Mouse (Mus musculus): ENCODE data around the gene Ascc1.

The Ascc1 gene

DNA sequence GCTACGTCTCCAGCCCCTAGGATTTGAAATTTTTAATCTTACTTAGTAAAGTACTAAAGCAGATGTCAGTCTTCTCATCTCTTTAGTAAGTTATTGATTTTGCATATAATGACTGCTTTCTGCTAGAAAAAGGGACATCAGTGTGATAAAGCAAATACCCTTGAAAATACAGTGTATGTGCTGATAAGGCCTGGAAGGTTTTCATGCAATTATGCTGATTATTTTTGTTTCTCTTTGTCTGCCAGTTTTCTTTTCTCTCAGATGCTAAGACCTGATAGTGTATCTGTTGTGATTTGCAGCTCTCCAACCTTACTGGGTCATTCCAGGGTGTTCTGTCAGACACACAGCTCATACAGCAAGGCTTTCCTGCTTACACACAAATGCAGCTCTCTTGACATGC, 72.6 kb downstream of the Ascc1 start:
- CTCF ChIA-PET, result interaction anchor here (0.6 to 0.7 kb wide), 2 partner anchors 135 to 597 kb away, joined by 4 to 5 read pairs; no protein-coding TSS in a partner anchor

DNA sequence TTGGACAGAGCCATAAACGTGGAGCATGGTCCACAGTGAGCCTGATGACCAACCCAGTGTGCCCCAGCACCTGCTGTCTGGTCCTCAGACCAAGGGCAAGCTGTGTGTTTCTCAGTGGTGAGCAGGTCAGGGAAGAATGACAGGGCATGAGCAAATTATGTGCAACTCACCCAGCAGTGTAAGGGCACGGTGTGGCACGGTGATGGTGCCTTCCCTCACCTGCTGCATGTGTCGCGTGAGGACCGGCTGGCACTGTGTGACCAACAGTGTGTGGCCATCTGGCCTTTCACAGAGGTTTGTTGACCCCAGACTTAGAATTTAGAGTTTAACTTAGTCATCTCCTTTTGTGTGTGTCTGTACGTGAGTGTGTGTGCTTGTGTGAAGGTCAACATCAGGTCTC, 74.6 kb downstream of the Ascc1 start:
- CTCF ChIA-PET, result no interaction called here

DNA sequence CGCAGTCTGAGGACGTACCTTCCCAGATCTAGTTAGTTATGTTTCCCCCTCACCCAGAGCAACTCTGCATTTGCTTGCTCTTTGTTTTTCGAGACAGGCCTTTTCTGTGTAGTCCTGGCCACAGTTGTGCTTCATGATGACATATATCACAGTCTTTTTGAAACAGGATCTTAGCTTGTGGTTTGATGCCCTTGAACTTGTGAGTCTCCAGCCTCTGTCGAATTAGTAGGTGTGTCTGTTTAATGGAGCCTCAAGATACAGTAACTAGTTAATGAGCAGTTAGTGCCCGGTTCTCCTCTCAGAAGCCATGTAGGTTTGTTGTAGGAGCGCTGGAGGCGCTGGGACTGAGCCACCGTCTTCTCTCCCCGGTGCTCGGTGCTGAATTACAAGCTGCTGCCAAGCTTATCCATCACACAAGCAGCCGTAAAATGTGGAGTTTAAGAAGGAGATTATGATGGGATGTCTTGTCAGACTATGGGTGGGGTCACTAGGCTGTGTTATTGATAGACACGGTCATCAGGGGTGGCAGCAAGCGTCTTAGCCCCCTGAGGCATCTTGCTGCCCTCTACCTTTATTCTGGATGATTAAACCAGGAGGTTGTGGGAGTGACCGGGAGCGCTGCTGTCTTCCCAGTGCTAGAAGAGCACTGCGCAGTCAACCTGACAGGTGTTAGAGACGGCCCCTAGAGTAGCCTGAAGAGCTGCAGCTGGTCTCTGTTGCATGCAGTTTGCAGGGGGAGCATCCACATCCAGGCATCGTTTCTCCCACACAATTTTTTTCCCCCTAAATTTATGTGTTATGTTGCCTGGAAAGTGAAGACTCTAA, 75.3 kb downstream of the Ascc1 start:
- CTCF ChIA-PET, result no interaction called here

DNA sequence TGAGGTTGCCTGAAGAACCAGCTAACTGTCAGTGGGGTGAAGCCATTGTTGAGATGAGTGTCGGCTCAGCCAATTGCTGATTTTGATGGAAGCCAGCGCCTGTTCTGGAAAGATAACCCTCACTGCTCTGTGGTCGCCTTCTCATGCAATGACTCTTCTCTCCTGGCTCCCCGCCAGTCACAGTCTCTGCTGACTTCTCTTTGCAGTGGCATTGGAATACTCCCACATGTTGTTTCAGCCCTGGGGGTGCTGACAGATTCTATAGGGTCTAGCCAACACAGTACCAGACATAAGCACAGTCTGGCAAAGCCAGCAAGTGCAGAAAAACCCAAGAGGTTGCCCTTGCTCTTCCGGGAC, 75.9 kb downstream of the Ascc1 start:
- CTCF ChIA-PET, result no interaction called here

DNA sequence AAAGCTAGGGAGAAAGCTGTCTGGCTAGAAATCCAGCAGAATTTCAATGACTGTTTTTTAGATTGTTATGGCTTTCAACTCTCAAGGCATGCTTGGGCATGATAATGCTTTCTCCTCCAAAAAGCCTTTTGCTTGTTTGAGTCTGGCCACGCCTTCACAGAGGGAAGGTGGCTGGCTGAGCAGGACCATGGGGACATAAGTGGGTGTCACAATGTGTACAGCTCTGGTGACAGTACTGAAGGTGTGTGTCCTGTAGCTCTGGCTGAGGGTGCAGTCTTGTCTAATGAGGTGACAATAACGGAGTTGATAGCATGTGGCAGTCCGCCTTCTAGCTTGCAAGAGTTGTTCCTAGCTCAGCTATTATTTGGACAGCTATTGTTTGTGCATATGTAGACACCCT, 77.6 kb downstream of the Ascc1 start:
- CTCF ChIA-PET, result no interaction called here

DNA sequence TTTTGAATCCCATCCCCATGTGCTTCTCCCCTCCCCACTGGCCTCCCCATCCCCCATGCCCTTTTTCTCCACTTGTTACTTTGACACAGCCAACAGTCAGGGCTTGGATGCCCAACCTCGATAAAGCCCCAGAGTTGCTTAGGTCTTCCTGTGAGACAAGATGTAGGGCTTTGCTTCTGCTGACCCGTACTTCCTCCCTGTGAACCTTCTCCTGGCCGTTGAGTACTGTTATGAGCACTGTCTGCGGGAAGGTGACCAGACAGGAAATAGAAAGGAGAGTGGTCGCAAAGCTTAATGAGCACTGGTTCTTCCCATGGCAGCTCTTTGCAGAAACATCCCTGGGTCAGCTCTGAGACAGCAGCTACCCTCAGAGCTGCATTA, 78.0 kb downstream of the Ascc1 start:
- CTCF ChIA-PET, result interaction anchor here (0.9 kb wide), 1 partner anchor 10 kb away, joined by 5 read pairs; no protein-coding TSS in a partner anchor

DNA sequence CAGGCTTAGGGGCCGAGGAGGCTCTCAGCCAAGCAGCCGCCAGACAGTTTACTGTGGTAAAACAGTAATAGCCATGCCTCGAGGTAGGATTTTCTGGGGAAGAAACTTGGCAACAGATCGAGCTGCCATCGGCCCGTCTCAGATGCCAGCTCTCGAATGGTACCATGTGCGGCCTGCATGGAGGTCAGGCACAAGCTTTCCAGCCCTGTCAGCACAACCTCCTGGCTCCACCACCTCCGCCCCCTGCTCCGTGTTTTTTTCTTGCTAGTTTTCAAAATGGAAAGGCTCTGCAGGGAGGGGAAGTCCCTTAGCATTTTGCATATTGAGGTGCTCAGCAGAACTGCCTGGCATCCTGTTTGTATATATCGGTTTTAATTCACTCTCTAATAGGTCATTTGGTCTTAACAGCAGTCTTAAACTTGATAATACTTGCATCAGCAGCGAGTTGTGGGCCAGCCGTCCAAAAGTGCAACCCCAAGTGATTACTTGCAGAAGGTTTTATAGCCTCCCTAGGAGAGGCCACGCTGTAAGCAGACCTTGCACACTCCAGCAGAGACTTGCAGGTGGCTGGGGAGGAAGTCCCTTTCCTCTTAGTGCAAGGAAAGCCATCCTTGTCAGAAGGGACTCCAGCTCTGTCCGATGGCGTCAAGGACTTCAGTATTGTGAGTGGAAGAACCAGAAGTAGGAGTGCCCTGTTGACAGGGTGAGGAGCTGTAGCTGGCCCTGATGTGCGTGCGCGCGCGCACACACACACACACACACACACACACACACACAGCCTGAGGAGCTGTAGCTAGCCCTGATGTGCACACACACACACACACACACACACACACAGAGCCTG, 78.6 kb downstream of the Ascc1 start:
- CTCF ChIA-PET, result interaction anchor here (0.8 to 0.9 kb wide), 2 partner anchors 10 to 15 kb away, joined by 3 to 5 read pairs; no protein-coding TSS in a partner anchor

DNA sequence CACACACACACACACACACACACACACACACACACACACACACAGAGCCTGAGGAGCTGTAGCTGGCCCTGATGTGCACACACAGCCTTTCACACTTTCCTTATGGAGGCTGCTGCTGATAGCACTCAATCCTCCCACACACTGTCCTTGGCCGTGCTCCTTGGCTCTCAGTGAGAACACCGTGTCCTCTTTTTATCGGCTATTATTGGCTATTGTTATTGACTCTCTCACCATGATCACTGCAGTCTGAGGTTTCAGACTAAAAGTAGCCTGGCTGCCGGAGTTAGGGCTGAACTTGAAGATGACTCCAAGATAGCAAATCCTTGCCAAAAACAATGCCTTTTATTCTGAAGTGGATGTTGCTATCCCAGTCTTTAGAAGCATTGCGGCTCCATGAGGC, 79.3 kb downstream of the Ascc1 start:
- CTCF ChIA-PET, result interaction anchor here (0.6 to 0.8 kb wide), 2 partner anchors 16 to 137 kb away, joined by 3 read pairs; partner anchors contain the start of gene Chst3

DNA sequence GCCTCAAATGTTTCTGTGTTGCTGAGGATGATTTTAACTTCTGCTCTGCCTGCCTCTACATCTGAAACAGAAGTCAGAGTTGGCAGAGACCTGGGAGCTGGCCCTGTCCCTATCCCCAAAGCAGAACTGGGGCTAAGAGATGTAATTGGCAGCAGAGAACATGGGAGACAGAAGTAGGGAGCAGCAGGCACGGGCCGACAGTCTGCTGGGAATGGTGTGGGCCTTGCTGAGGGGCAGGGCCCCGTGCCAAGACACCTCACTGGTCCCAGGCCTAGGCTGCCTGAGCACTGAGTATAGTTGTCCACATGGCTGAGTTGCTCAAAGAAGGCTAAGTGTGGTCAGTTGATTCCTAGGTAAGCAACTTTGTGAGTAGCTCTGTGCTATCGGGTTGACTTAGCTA, 81.5 kb downstream of the Ascc1 start:
- CTCF ChIA-PET, result interaction anchor here (0.7 kb wide), 1 partner anchor 17 kb away, joined by 3 read pairs; no protein-coding TSS in a partner anchor

DNA sequence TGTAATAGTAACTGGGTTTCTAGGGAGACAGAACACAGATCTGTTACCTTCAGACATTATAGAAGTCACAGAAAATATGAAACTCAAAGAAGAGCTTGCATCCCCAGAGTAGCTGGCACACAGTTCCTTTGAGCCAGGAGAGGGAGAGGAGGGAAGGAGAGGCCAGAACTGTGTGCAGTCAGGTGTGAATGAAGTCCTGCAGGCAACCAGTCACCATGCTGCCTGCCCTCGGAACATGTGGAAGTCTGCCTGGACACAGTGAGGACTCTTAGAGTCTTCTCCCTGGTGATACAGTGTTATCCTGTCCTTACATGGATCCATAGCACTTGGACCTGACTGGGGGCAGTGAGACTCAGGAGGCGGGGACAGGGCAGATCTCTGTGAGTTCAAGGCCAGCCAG, 89.7 kb downstream of the Ascc1 start:
- CTCF ChIA-PET, result no interaction called here

DNA sequence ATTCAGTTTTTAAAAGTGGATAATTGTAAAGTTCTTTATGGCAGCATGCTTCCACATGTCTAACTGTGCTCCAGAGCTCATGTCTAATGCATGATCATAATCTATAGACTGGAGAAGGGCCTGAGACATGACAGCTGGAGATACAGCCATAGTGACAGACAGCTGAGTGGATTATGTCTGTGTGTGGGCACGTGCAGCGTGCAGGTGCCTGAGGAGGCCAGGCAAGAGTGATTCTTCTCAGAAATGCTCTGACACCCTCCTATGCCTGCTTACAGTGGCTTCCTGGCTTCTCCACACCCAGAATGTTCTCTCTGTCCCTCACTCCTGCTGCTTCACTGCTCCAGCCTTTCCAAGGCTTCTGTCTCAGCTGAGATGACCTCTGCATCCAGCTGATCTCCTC, 91.1 kb downstream of the Ascc1 start:
- CTCF ChIA-PET, result no interaction called here

DNA sequence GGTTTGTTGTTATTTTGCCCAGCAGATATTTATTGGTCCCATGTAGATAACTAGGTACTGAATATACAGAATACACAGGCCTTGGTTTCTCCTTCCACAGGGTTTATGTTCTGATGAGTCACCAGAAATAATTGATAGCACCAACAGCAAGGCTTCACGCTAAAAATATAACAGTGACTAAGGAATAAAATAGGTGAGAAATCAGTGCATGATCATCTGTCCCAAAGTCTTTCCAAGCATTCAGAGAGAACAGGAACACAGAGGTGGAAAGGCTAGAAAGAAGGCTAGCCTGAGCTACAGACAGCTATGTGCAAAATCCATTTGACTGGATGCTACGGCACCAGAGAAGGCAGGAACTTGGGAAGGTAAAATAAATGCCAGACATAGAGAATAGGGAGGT, 93.0 kb downstream of the Ascc1 start:
- CTCF ChIA-PET, result no interaction called here

DNA sequence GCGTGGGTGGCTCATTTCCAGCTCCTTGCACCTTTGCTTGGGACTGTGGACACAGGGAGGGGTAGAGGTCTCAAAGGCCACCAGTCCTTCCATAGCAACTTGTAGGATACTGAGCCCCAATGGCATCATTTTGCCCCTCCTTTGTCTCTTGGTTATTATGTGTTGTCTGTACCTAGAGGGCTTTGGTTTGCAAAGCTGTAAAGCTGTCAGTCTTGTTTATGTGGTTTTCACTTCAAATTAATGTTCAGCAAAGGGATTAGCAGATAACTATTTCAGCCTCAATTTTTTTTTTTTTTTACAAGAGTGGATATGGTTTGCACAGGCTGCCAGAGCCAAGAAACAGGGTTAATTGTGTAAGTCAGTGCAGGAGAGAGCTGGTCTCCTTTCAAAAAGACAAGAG, 93.7 kb downstream of the Ascc1 start:
- CTCF ChIA-PET, result no interaction called here

DNA sequence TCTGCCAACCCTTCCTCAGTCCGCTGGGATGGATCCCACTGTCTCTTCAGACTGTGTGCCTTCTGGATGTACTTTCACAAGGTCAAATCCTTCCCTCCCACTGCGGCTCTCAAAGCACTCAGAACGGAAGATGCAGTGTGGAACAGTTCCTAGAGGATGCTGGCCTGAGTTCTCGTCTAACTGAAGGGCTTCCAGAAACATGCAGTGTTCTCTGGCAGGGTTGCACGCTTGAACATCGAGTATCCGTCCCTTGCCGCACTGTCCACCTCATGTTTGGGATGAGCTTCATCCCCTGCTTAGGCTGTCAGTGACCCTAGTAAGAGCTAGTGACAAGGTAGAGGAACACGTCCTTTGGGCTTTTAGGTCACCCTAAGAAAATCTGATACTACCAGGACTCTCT, 94.5 kb downstream of the Ascc1 start:
- CTCF ChIA-PET, result no interaction called here

DNA sequence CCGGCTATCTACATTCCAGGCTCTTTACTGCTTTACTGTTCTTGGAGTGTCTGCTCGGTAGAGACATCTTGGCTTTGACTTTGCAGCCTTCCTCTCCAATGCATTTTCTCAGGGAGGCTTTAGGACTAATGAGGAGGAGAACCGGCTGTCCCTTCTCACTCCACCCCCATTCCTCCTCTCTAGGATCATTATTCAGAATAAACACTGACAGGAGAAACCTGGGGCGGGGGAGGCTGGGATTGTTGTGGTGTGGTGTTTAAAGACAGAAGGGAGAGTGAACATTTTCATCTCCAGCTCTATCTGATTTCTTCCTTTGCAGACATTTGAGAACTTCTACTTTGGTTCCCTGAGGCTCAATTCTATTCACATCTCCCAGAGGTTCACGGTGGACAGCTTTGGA, 95.2 kb downstream of the Ascc1 start:
- CTCF ChIA-PET, result no interaction called here

DNA sequence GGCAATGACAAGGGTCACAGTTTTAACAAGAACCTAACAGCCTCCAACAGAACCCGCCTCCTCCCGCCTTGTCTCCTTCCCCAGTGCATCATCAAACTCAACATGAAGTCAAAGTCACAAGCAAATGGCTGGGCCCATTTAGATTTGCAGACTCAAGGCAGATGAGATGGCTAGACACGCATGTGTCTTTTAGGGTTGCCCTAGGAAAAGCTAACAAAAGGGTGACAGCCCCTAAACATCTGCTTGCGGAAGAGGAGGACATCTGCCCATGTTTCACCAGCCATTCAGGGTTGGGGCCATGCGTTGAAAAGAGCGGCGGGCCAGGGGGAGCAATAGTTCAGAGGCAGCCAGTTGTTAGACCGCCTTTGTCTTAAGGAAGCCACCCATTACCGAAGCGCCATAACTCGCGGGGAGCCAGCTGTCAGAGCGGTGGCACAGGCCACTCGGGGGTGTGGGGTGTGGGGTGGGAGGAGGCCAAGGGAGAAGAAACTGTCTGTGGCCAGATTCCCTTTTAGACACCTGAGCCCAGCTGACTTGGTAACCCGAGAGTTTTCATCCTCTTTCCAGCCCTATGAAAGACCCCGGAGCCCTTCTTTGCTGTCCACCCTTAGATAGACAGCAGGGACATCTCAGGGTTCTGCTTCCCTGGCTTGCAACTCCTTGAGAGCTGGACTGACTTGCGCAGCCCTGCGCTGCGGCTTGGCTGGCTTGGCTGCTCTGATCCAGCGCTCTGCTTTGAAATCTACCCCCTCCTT, 103.0 kb downstream of the Ascc1 start:
- CTCF ChIA-PET, result no interaction called here

DNA sequence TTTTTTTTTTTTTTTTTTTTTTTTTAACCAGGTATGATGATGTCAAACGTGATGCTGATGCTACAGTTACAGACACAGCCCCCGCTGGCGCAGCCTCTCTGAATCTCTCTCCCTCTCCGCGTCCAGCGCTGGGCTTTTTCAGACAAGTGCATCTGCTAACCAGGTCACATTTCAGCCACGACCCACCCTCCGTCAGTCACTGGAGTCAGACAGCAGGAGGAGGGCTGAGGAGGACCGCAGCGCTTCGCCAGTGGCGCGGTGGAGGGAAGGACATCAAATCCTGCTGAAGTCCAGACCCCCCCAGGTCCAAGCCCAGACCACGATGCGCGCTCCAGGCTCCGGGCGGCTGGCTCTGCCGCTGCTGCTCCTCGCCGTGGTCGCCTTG, 103.5 kb downstream of the Ascc1 start, which contains the start of gene Spock2:
TSS of gene Spock2 (plus strand) at position 74 of the 385 bp plus-strand sequence.
- CTCF ChIA-PET, result no interaction called here

DNA sequence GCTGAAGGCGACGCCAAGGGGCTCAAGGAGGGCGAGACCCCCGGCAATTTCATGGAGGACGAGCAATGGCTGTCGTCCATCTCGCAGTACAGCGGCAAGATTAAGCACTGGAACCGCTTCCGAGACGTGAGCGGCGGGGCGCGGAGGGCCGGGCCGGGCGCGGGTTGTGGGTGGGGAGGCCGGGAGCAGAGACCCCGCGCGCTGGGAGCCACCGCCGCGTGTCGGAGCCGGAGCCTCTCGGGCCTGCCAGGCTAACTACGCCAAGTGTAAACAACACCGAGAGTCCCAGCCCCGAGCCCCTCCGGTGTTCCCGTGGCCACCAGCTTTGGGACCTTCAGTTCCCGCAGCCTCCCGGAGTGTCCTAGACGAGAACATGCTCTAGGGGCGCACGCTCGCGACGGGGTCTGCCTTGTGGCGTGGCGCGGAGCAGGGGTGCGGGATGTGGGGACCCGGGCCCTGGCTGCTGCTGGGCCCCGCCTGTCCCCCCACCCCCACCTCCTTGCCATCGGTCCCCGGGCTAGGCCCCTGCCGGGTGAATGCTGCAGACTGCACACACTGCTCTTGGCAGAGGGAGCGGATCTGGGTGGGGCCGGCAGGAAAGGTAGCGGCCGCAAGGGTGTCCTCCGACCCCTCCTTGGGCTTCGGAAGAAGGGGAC, 104.1 kb downstream of the Ascc1 start:
- CTCF ChIA-PET, result interaction anchor here (0.7 kb wide), 1 partner anchor 147 kb away, joined by 4 read pairs; no protein-coding TSS in a partner anchor

DNA sequence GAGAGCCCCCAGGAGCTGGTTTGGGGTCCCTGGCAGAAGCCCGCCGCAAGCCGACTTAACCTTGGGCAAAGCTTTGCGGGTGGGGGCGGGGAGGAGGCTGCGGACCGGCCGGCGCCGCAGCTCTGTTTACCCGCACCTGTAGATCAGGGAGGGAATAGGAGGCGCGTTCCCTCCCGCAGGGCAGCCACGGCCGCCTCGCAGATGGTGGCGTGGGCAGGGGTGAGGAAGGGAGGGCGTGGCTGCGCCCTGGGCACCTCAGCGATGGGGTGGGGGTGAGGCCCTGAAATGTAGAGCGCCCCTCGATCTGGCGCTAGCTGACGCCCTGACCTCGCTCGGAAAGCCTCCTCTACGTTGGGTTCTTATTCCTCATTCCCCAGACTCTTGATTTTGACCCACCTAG, 104.8 kb downstream of the Ascc1 start:
- CTCF ChIA-PET, result interaction anchor here (0.7 kb wide), 1 partner anchor 146 kb away, joined by 4 read pairs; no protein-coding TSS in a partner anchor

DNA sequence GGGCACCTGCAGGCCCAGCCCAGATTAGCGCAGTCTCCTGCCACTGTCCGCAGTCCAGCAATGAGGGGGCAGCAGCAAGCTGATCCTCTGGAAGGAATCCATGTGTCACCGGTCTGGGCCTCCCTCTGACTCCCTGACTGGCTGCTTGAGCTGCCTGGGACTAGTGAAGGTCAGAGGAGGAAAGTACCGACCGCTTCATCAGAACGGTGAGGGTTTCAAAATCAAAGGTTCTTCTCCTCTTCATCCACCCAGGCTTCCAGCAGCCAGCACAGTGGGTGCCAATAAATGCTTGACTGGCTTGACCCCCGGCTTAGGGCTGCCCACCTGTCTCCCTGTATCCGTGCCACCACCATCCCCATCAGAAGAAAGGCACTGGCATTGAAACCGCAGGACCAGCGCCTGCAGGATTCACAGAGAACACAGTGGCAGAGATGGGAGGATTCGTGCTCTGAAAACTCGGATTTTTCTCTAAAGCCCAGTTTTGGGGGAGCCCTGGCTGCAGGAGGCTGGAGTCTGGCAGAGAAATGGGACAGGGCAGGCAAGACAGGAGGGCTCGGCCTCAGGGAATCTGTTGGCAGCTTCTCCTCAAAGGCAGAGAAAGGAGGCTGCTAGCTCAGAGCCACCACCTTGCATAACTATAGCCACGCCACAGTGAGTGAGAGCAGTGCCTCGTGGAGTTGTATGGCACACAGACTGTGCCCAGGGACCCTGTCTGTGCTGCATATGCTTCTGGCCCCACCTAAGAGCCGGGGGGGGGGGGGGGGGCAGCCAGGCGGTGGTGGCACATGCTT, 105.9 kb downstream of the Ascc1 start:
- CTCF ChIA-PET, result no interaction called here

DNA sequence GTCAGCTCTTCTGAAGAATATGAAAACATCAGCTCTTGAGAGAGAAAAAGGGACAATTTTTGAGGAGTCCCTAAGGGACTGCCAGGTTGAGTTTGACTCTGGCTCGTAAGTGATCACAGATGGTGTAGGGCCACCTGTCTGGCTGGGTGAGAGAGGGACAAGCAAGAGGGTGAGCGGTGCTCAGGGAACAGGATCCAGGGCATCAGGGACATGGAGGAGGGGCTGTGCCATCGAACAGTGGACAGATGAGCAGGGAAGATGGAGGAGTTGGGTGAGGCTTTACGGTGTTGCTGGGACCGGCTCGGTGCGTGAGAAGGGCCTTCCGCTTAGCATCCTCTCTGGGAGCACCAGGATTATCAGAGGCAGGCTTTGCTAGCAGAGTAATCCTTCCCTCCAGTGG, 106.7 kb downstream of the Ascc1 start:
- CTCF ChIA-PET, result interaction anchor here (0.6 kb wide), 1 partner anchor 8 kb away, joined by 4 read pairs; no protein-coding TSS in a partner anchor

All from spleen, embryonic (tissue).